Mouse (Mus musculus) spleen, adult 18-20 months (tissue): ENCODE data around the gene Iars2.

Experiments used
- DNase-seq, 2 experiments: peaks; one replicate each; pipeline ENCODE4 v3.0.0; 2022; ENCODE audit warnings: mixed read lengths in 2 of 2

The Iars2 gene

GRCm38 (mm10) chr1:185274819-185275545 is 54.2 kb downstream of the Iars2 start:
- no peak for DNase-seq

- DNase-seq: no peak
Measured at GRCm38 (mm10) chr1:185271373-185271772, 57.8 kb downstream of the Iars2 start.

GRCm38 (mm10) chr1:185270403-185271097 is 58.6 kb downstream of the Iars2 start:
- no peak for DNase-seq

- DNase-seq: no peak
Measured at GRCm38 (mm10) chr1:185268675-185269074, 60.5 kb downstream of the Iars2 start.

- DNase-seq: no peak
Measured at GRCm38 (mm10) chr1:185262565-185262964, 66.6 kb downstream of the Iars2 start.

- no peak for DNase-seq
Measured at GRCm38 (mm10) chr1:185256753-185257152, 72.4 kb downstream of the Iars2 start.

GRCm38 (mm10) chr1:185255336-185255735 is 73.9 kb downstream of the Iars2 start:
- DNase-seq: no peak

- no peak for DNase-seq
Measured at GRCm38 (mm10) chr1:185253140-185253892, 75.9 kb downstream of the Iars2 start.

GRCm38 (mm10) chr1:185252351-185252750 is 76.8 kb downstream of the Iars2 start:
- DNase-seq: no peak

- DNase-seq: no peak
Measured at GRCm38 (mm10) chr1:185248728-185249127, 80.5 kb downstream of the Iars2 start.

- DNase-seq: no peak
Measured at GRCm38 (mm10) chr1:185247429-185248085, 81.6 kb downstream of the Iars2 start.

GRCm38 (mm10) chr1:185245456-185245855 is 83.7 kb downstream of the Iars2 start:
- DNase-seq: no peak

GRCm38 (mm10) chr1:185243013-185243412 is 86.2 kb downstream of the Iars2 start:
- no peak for DNase-seq

- no peak for DNase-seq
Measured at GRCm38 (mm10) chr1:185236530-185236929, 92.7 kb downstream of the Iars2 start.

GRCm38 (mm10) chr1:185235837-185236236 is 93.4 kb downstream of the Iars2 start:
- DNase-seq: no peak
